Mouse (Mus musculus): ENCODE measurements around the gene Car10. TPM values are rescaled to one million over a fixed set of nuclear protein-coding genes. Genes with fewer than 3 reads are reported as not detected.
"Not testable (repeated sequence)": the region's sequence is repeated elsewhere in the genome, so short reads cannot be mapped to it uniquely, and the experiment has no call there.

The Car10 gene
- polyA plus RNA-seq, 1 experiment from 2014 or later, result not detected

GRCm38 (mm10) chr11:93391159-93391558, 293.3 kb downstream of the Car10 start:
- H3K9me3 ChIP-seq (ENCODE audit: low read depth, low read length), result no peaks in the 10 kb centered on the region
- no peak for TF ChIP-seq CTCF (IDR thresholded peaks at IDR 0.05; ENCODE audit: low read depth)
- H3K4me2 ChIP-seq, result no peak overlapping the region
- no peak overlapping the region for H3K4me3 ChIP-seq (ENCODE audit: low read depth, low read length)
- no peaks in the 10 kb centered on the region for H3K27me3 ChIP-seq (ENCODE audit: insufficient read depth, low read length)
- no peak for ATAC-seq (ENCODE audit: insufficient read depth)
- DNase-seq, result no peak
- no peak overlapping the region for H3K9ac ChIP-seq
- WGBS, result 64% methylated on average over 4 of the region's 4 CpGs
- no peak overlapping the region for H3K27ac ChIP-seq (ENCODE audit: low read depth)
- no peaks in the 10 kb centered on the region for H3K36me3 ChIP-seq (ENCODE audit: insufficient read depth)
- H3K4me1 ChIP-seq (ENCODE audit: insufficient read depth), result no peaks in the 10 kb centered on the region

DNA sequence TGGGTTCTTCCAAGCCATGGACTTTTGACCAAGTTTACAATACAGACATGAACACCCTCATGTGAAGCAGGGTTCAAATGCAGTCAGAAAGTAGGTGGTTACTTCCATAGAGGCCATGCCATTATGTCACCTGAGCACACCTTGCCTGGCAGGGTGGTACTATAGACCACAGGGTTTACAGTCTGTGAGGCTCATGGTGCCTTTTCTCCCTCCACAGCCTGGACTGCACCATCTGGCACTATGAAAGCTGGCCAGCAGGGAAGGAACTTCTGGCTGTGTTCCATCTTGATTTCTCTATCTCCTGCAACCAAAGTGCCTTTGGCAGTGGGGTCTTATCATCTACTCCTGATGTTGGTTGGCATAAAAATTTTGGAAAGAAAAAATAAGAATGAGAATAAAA, 295.5 kb downstream of the Car10 start:
- H3K4me3 ChIP-seq (ENCODE audit: low read depth, low read length); H3K36me3 ChIP-seq (ENCODE audit: insufficient read depth); DNase-seq; H3K9ac ChIP-seq; H3K27me3 ChIP-seq (ENCODE audit: insufficient read depth, low read length); H3K9me3 ChIP-seq (ENCODE audit: low read depth, low read length); H3K4me2 ChIP-seq; ATAC-seq (ENCODE audit: insufficient read depth); H3K27ac ChIP-seq (ENCODE audit: low read depth); H3K4me1 ChIP-seq (ENCODE audit: insufficient read depth): not testable (repeated sequence)

DNA sequence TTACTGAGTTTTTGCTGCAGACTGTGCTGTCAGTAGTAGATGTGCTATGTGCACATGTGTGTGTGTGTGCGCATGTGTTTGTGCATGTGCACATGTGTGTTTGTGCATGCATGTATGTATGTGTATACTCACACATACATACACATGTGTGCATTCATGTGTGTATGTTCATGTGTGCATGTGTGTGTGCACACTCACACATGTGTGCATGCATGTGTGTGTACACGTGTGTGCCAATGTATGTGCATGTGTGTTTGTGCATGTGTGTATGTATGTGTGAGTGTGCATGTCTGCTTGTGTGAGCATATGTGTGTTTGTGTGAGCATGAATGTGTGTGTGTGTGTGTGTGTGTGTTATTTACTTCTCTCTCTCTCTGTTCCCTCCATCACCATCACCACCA, 298.5 kb downstream of the Car10 start:
- Histone ChIP-seq H3K36me3 (ENCODE audit: insufficient read depth) (no peaks in the 10 kb centered on the region), H3K9ac (no peak overlapping the region), H3K27ac (ENCODE audit: low read depth) (no peak overlapping the region), H3K4me1 (ENCODE audit: insufficient read depth) (no peaks in the 10 kb centered on the region), H3K9me3 (ENCODE audit: low read depth, low read length) (no peaks in the 10 kb centered on the region), H3K27me3 (ENCODE audit: insufficient read depth, low read length) (no peaks in the 10 kb centered on the region), H3K4me2 (no peak overlapping the region), H3K4me3 (ENCODE audit: low read depth, low read length) (no peak overlapping the region)
- TF ChIP-seq CTCF (IDR thresholded peaks at IDR 0.05; ENCODE audit: low read depth), result no peak
- WGBS, result 88% methylated on average over 2 of the region's 2 CpGs
- DNase-seq (no peak), ATAC-seq (ENCODE audit: insufficient read depth) (no peak)

DNA sequence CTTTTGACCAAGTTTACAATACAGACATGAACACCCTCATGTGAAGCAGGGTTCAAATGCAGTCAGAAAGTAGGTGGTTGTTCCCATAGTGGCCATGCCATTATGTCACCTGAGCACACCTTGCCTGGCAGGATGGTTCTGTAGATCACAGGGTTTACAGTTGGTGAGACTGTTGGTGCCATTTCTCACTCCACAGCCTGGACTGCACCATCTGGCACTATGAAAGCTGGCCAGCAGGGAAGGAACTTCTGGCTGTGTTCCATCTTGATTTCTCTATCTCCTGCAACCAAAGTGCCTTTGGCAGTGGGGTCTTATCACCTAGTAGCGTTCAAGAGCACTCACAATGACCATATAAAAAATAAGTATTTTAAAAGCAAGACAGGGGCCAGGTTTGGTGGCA, 303.3 kb downstream of the Car10 start:
- H3K9ac ChIP-seq; H3K4me3 ChIP-seq (ENCODE audit: low read depth, low read length); H3K36me3 ChIP-seq (ENCODE audit: insufficient read depth); H3K27ac ChIP-seq (ENCODE audit: low read depth); H3K4me1 ChIP-seq (ENCODE audit: insufficient read depth); H3K27me3 ChIP-seq (ENCODE audit: insufficient read depth, low read length); H3K9me3 ChIP-seq (ENCODE audit: low read depth, low read length); ATAC-seq (ENCODE audit: insufficient read depth); DNase-seq; H3K4me2 ChIP-seq: not testable (repeated sequence)
- 65% methylated on average over 1 of the region's 1 CpGs for WGBS

- no peak for ATAC-seq (ENCODE audit: insufficient read depth)
- no peak overlapping the region for H3K4me2 ChIP-seq
- DNase-seq, result no peak
- no peaks in the 10 kb centered on the region for H3K4me1 ChIP-seq (ENCODE audit: insufficient read depth)
- no peak for TF ChIP-seq CTCF (IDR thresholded peaks at IDR 0.05; ENCODE audit: low read depth)
- WGBS, result 77% methylated on average over 5 of the region's 5 CpGs
- H3K4me3 ChIP-seq (ENCODE audit: low read depth, low read length), result no peak overlapping the region
- H3K27ac ChIP-seq (ENCODE audit: low read depth), result no peak overlapping the region
- no peaks in the 10 kb centered on the region for H3K36me3 ChIP-seq (ENCODE audit: insufficient read depth)
- H3K27me3 ChIP-seq (ENCODE audit: insufficient read depth, low read length), result no peaks in the 10 kb centered on the region
- H3K9ac ChIP-seq, result no peak overlapping the region
- H3K9me3 ChIP-seq (ENCODE audit: low read depth, low read length), result no peaks in the 10 kb centered on the region
These were observed 310.2 kb downstream of the Car10 start for GRCm38 (mm10) chr11:93407981-93408380.

DNA sequence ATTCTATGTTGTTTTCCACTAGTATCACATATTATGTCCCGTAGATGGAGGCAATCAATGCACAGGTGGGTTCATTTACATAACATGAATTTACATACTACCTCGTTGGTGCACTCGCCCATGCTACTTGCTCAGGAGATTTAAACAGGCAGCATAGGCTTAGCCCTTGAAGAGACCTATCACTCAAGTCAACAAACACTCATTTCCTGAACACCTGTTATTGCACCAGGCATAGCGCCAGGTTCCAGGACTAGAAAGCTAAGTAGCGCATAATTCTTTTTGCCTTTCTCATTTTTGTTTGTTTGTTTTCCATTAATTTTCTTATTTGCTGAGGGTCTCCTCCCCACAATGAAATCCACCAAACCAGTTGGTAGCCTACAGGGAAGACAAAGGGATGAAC, 333.7 kb downstream of the Car10 start:
- H3K9ac ChIP-seq, result no peak overlapping the region
- H3K36me3 ChIP-seq (ENCODE audit: insufficient read depth), result no peaks in the 10 kb centered on the region
- no peak overlapping the region for H3K4me2 ChIP-seq
- ATAC-seq (ENCODE audit: insufficient read depth), result no peak
- peak; percentile 11 for DNase-seq
- H3K4me1 ChIP-seq (ENCODE audit: insufficient read depth), result 0 out of 2 replicates have a peak, but pooled peaks cover 4% of the 10 kb centered on the region
- no peak for TF ChIP-seq CTCF (IDR thresholded peaks at IDR 0.05; ENCODE audit: low read depth)
- H3K27me3 ChIP-seq (ENCODE audit: insufficient read depth, low read length), result no peaks in the 10 kb centered on the region
- H3K9me3 ChIP-seq (ENCODE audit: low read depth, low read length), result no peaks in the 10 kb centered on the region
- no peak overlapping the region for H3K4me3 ChIP-seq (ENCODE audit: low read depth, low read length)
- WGBS, result 60% methylated on average over 5 of the region's 5 CpGs
- no peak overlapping the region for H3K27ac ChIP-seq (ENCODE audit: low read depth)

DNA sequence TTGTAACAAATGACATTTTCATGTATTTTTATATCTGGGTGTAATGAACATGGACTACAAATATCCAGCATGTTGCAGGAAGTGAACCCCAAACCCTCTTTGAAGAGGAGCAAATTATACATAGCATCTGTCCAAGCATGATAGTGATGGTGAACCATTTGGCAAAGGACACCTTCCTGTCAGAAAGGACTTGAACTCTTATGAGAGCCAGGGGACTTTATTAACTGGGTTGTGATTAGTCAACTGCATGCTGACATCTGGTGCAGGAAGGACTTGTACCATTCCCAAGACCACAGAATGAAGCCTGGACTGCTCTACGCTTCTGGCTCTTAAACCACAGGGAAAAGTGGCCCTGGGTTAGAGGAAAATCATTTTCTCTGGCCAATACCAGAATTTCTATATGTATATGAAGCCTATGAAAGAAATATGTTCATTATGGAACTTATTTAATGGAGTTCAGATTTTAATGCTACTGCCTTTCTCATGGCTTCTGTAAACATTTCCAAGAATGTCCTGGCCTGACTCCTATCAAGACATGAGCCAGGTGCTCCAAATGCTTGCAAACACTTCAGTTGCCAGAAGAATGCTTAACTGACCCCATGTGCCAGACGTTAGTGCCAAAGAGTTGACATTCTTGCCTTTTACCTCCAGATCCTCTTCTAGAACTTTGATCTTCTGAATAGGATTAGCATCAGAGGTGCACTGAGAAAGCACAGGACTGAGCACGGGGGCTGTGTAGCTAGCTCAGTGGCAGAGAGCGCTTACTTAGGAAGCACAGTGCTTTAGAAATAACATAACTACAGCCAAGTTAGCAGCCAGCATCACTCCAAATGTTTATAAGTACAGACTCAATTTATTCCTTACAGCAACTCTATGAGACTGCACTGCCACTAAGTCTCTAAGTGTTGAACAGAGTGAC, 337.4 kb downstream of the Car10 start:
- no peaks in the 10 kb centered on the region for H3K27me3 ChIP-seq (ENCODE audit: insufficient read depth, low read length)

More for the DNA sequence above, 337.4 kb downstream of the Car10 start:
- WGBS, result 41% methylated on average over 4 of the region's 4 CpGs
- no peak for TF ChIP-seq CTCF (IDR thresholded peaks at IDR 0.05; ENCODE audit: low read depth)
- 0 out of 2 replicates have a peak, but pooled peaks cover 4% of the 10 kb centered on the region for H3K4me1 ChIP-seq (ENCODE audit: insufficient read depth)
- DNase-seq (peak; percentile 54), ATAC-seq (ENCODE audit: insufficient read depth) (peak; percentile 67)
- no peak overlapping the region for H3K9ac ChIP-seq
- no peak overlapping the region for H3K4me2 ChIP-seq
- H3K27ac ChIP-seq (ENCODE audit: low read depth), result peak overlapping the region; percentile 44
- H3K36me3 ChIP-seq (ENCODE audit: insufficient read depth), result no peaks in the 10 kb centered on the region
- no peak overlapping the region for H3K4me3 ChIP-seq (ENCODE audit: low read depth, low read length)
- H3K9me3 ChIP-seq (ENCODE audit: low read depth, low read length), result no peaks in the 10 kb centered on the region
